Mouse (Mus musculus) neural tube, embryonic 10.5 days (tissue): ENCODE data around the gene A030003K21Rik.

ENCODE experiments used
- DNase-seq: peaks from one replicate; pipeline ENCODE4 v3.0.0-alpha.2; 2017; ENCODE audit warnings: low spot score; ENCODE audit errors: extremely low spot score

Gene A030003K21Rik

GRCm38 (mm10) chr1:82913025-82913424 is 30.2 kb downstream of the A030003K21Rik start, which contains the start of gene A030005L19Rik:
Gene A030005L19Rik, plus strand, starts transcription at chr1:82913325.
- no peak for DNase-seq

- DNase-seq = no peak
Measured at GRCm38 (mm10) chr1:82905886-82906285, 37.3 kb downstream of the A030003K21Rik start.

GRCm38 (mm10) chr1:82901201-82901600 is 42.0 kb downstream of the A030003K21Rik start:
- no peak for DNase-seq

DNA sequence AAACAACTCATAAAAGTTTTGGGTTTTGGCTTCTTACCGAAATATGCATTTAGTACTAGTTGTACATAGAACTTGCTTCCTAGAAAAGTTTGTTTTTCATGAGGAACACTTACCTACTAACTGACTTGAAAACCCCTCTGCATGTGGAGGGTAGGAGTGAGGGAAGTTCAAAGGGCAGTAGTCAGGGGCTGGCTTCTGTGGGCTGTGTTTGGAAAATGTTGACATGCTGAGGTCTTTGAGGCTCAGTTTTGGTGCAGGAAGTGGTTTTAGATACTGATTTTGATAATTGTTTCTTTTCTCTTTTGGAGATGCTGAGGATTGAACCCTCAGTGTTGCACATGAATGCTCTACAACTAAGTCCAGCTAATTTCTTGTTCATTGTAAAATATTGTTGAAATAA is 42.6 kb downstream of the A030003K21Rik start:
- DNase-seq = no peak

DNA sequence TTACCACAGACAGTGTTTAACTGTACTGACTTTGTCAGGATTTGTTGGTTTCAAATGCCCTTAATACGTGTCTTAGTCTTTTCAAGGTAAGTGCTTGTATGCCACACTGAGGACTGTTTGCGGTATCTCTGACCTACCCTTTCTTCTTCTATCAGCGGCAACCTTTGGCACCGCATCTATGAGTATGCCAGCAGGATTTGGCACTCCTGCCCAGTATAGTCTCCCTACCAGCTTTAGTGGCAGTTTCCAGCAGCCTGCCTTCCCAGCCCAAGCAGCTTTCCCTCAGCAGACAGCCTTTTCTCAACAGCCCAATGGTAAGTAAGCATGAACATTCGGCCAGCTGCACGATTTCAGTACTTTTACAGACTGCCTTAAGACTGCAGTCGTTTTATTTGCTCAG is 49.9 kb downstream of the A030003K21Rik start:
- DNase-seq = no peak
